Mouse (Mus musculus) CH12.LX (cell line): Measurements from ENCODE around the gene St5. TPM values are rescaled to one million over a fixed set of nuclear protein-coding genes. Genes with fewer than 3 reads are reported as not detected.

ENCODE experiments used
- DNase-seq: peaks from one replicate; pipeline ENCODE4 v3.0.0-alpha.2; 2013; ENCODE audit errors: extremely low read depth
- H3K27ac ChIP-seq: 2 replicates; pipeline ENCODE4 v1.5.1; 2012; ENCODE audit warnings: low read depth, mild to moderate bottlenecking, control low read depth, moderate library complexity; ENCODE audit not compliant: insufficient read depth
- H3K27me3 ChIP-seq: replicated peaks from 2 replicates; pipeline ENCODE3; 2012; ENCODE audit warnings: inconsistent platforms
- H3K36me3 ChIP-seq, 2 experiments: replicated peaks in 1 of 2; 2 replicates each; pipeline versions ENCODE3 to v1.6.1; 2012; ENCODE audit warnings: inconsistent platforms in 1 of 2, low read length in 1 of 2, mild to moderate bottlenecking in 1 of 2, mixed read lengths in 1 of 2, moderate library complexity in 1 of 2; ENCODE audit not compliant: control insufficient read depth in 1 of 2, insufficient read depth in 1 of 2
- H3K4me1 ChIP-seq, 2 experiments: 2 replicates each; pipeline ENCODE4 v1.6.1; 2012; ENCODE audit warnings: inconsistent platforms in 1 of 2, moderate library complexity in 1 of 2; ENCODE audit not compliant: insufficient read depth in 2 of 2, control insufficient read depth in 1 of 2
- H3K4me2 ChIP-seq: 2 replicates; pipeline ENCODE4 v1.6.1; 2012; ENCODE audit warnings: low read depth, mild to moderate bottlenecking, control low read depth; ENCODE audit not compliant: poor library complexity, insufficient read depth, severe bottlenecking
- H3K4me3 ChIP-seq, 3 experiments: fragments of 150-350 bp in 1 of 3; sonication (generic) in 1 of 3; replicated peaks in 1 of 3; 2 replicates each; pipeline versions ENCODE3 to v1.5.1; 2011 to 2012; ENCODE audit warnings: low read depth in 2 of 3, low read length in 2 of 3, mild to moderate bottlenecking in 2 of 3, moderate library complexity in 2 of 3, control low read depth in 1 of 3, improper control_type of control experiment in 1 of 3, inconsistent platforms in 1 of 3, mixed read lengths in 1 of 3; ENCODE audit not compliant: poor library complexity in 1 of 3
- H3K79me2 ChIP-seq: replicated peaks from 2 replicates; pipeline ENCODE4 v1.6.1; 2012; ENCODE audit warnings: mild to moderate bottlenecking, moderate library complexity; ENCODE audit not compliant: control insufficient read depth, poor library complexity, insufficient read depth, severe bottlenecking; ENCODE audit errors: extremely low read depth
- H3K9ac ChIP-seq: 2 replicates; pipeline ENCODE4 v1.6.1; 2012; ENCODE audit warnings: low read depth, mild to moderate bottlenecking, control low read depth, moderate library complexity; ENCODE audit not compliant: insufficient read depth
- H3K9me3 ChIP-seq: replicated peaks from 2 replicates; pipeline ENCODE3; 2012; ENCODE audit warnings: low read length, inconsistent platforms, mixed read lengths
- CHD1 ChIP-seq: IDR thresholded peaks from 2 replicates; pipeline ENCODE4 v1.6.1; 2012; ENCODE audit warnings: low read depth, low read length, improper control_type of control experiment, inconsistent platforms
- CHD2 ChIP-seq: IDR thresholded peaks from 2 replicates; pipeline ENCODE4 v1.6.1; 2011; ENCODE audit warnings: low read length, improper control_type of control experiment
- CTCF ChIP-seq, 2 experiments: IDR thresholded peaks in 1 of 2; conservative IDR thresholded peaks in 1 of 2; 2 replicates each; pipeline ENCODE4 v1.5.1; 2011 to 2012; ENCODE audit warnings: low read depth in 2 of 2, low read length in 2 of 2, improper control_type of control experiment in 1 of 2, inconsistent platforms in 1 of 2, mild to moderate bottlenecking in 1 of 2, moderate library complexity in 1 of 2
- E2F4 ChIP-seq: IDR thresholded peaks from 2 replicates; pipeline ENCODE4 v1.6.1; 2011; ENCODE audit warnings: low read depth, low read length, improper control_type of control experiment; ENCODE audit not compliant: insufficient replicate concordance
- EP300 ChIP-seq: IDR thresholded peaks from 2 replicates; pipeline ENCODE4 v1.6.1; 2011; ENCODE audit warnings: low read length, improper control_type of control experiment
- HCFC1 ChIP-seq: IDR thresholded peaks from 2 replicates; pipeline ENCODE4 v1.6.1; 2012; ENCODE audit warnings: low read depth, mild to moderate bottlenecking, inconsistent platforms, low read length, improper control_type of control experiment
- IRF4 ChIP-seq: IDR thresholded peaks from 2 replicates; pipeline ENCODE4 v1.6.1; 2014; ENCODE audit warnings: low read depth, mild to moderate bottlenecking, inconsistent platforms, low read length, improper control_type of control experiment
- JUND ChIP-seq: conservative IDR thresholded peaks from 2 replicates; pipeline ENCODE4 v1.6.1; 2011; ENCODE audit warnings: low read depth, low read length, improper control_type of control experiment
- MAX ChIP-seq: IDR thresholded peaks from 2 replicates; pipeline ENCODE4 v1.6.1; 2011; ENCODE audit warnings: low read length, improper control_type of control experiment
- MAZ ChIP-seq: IDR thresholded peaks from 2 replicates; pipeline ENCODE4 v1.6.1; 2012; ENCODE audit warnings: low read depth, mild to moderate bottlenecking, inconsistent platforms, low read length, improper control_type of control experiment, moderate library complexity
- MYC ChIP-seq: IDR thresholded peaks from 2 replicates; pipeline ENCODE4 v1.6.1; 2011; ENCODE audit warnings: low read depth, mild to moderate bottlenecking, improper control_type of control experiment, low read length
- RCOR1 ChIP-seq: conservative IDR thresholded peaks from 2 replicates; pipeline ENCODE4 v1.6.1; 2012; ENCODE audit warnings: low read depth, mild to moderate bottlenecking, inconsistent platforms, low read length, improper control_type of control experiment
- SMC3 ChIP-seq: IDR thresholded peaks from 2 replicates; pipeline ENCODE4 v1.6.1; 2011; ENCODE audit warnings: low read depth, low read length, improper control_type of control experiment
- UBTF ChIP-seq: IDR thresholded peaks from 2 replicates; pipeline ENCODE4 v1.6.1; 2012; ENCODE audit warnings: low read depth, mild to moderate bottlenecking, inconsistent platforms, low read length, improper control_type of control experiment, moderate library complexity
- USF2 ChIP-seq: conservative IDR thresholded peaks from 2 replicates; pipeline ENCODE4 v1.6.1; 2011; ENCODE audit warnings: low read depth, low read length, improper control_type of control experiment
- ZC3H11A ChIP-seq: IDR thresholded peaks from 2 replicates; pipeline ENCODE4 v1.6.1; 2012; ENCODE audit warnings: low read depth, mild to moderate bottlenecking, inconsistent platforms, low read length, improper control_type of control experiment
- ZKSCAN1 ChIP-seq: IDR thresholded peaks from 2 replicates; pipeline ENCODE4 v1.6.1; 2012; ENCODE audit warnings: low read depth, inconsistent platforms, low read length, improper control_type of control experiment, borderline replicate concordance
- ZMIZ1 ChIP-seq: IDR thresholded peaks from 2 replicates; pipeline ENCODE4 v1.6.1; 2012; ENCODE audit warnings: low read depth, mild to moderate bottlenecking, inconsistent platforms, low read length, improper control_type of control experiment
- ZNF384 ChIP-seq: IDR thresholded peaks from 2 replicates; pipeline ENCODE4 v1.6.1; 2012; ENCODE audit warnings: low read depth, low read length, improper control_type of control experiment, inconsistent platforms
- dilution Hi-C: fragments of 300-500 bp; cut with MboI; formaldehyde crosslinking; loops from 2 replicates; pipeline ENCODE4 v1.14.3; 2020; ENCODE audit warnings: low sequenced_read_pairs; ENCODE audit not compliant: extremely low pct_unique_long_range_greater_than_20kb, extremely low pct_ligation_motif_present
- in situ Hi-C: fragments of 300-500 bp; cut with MboI; formaldehyde crosslinking; loops from 3 replicates; pipeline ENCODE4 v1.14.3; 2019; ENCODE audit warnings: low sequenced_read_pairs, low pct_ligation_motif_present, low pct_unique_long_range_greater_than_20kb, mixed read lengths
- polyA plus RNA-seq: library from polyadenylated mRNA; unstranded; fragments of >175 nt; gene quantifications from 2 replicates; pipeline ENCODE4 v1.2.1, GENCODE M21; 2012; ENCODE audit warnings: low read depth; ENCODE audit not compliant: insufficient read length
- total RNA-seq, 2 experiments: library from RNA; depleted of rRNA; stranded (reverse); fragments of 300-350 nt in 1 of 2; fragments of >200 nt in 1 of 2; gene quantifications; 2 replicates each; pipeline ENCODE4 v1.2.3; 2012 to 2014

Gene St5
- total and polyA plus RNA-seq, 3 experiments = 1.3 to 3.4 (median 1.6) TPM

DNA sequence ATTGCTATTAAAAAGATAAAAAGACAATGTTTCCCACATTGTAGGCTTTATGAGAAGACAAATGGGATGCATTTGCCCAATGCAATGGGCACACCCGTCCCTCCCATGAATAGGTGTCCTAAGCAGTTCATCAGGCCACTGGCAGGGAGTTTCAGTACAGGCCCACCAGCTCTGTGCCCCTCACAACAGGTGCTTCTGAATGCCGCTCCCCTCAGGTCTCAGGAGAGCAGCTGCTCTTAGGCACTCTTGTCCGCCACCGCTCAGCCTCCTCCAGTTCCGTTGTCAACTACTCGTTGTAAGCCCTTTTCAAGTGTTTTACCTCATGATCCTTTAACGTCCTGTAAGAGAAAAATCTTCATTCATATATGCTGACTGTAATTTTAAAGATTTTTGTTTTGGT, 8.8 kb upstream of the St5 start:
- Histone ChIP-seq H3K27ac (no peak overlapping the region), H3K4me1 (peaks cover 2 to 30% of the 10 kb centered on the region in 2 experiments; a peak in 3 of 4 replicates), H3K9me3 (no peaks in the 10 kb centered on the region), H3K79me2 (no peaks in the 10 kb centered on the region), H3K36me3 (peaks cover 40 to 59% of the 10 kb centered on the region in 2 experiments), H3K4me2 (no peak overlapping the region), H3K27me3 (no peaks in the 10 kb centered on the region), H3K4me3 (no peak overlapping the region), H3K9ac (no peak overlapping the region)
- TF ChIP-seq MAZ (no peak), HCFC1 (no peak), CHD2 (no peak), IRF4 (no peak), UBTF (no peak), ZMIZ1 (no peak)
- no peak for DNase-seq
- in situ Hi-C loops (no loop called here), dilution Hi-C loops (no loop called here)

DNA sequence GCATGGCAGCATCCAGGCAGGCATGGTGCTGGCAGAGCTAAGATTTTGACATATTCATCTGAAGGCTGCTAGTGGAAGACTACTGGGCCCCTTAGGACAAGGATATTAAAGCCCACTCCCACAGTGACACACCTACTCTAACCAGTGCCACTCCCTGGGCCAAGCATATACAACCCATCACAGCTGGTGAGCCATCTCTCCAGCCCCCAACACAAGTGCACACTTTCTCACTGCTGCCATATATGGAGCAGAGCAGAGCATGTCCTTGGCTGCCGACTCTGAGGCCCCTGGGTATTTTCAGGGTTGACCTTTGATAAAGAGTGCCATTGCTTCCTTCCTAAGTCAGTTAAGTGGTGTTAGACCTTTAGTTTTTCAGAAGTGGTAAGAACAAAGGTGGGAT, 6.7 kb upstream of the St5 start:
- H3K9ac ChIP-seq = no peak overlapping the region
- DNase-seq = no peak
- H3K27ac ChIP-seq = no peak overlapping the region
- H3K9me3 ChIP-seq = no peaks in the 10 kb centered on the region
- H3K79me2 ChIP-seq = no peaks in the 10 kb centered on the region
- in situ Hi-C loops = no loop called here
- dilution Hi-C loops = no loop called here
- peaks cover 40 to 65% of the 10 kb centered on the region in 2 experiments for H3K36me3 ChIP-seq
- no peak for TF ChIP-seq IRF4
- TF ChIP-seq JUND = no peak
- TF ChIP-seq RCOR1 = no peak
- no peak for TF ChIP-seq SMC3
- no peak for TF ChIP-seq EP300
- no peak for TF ChIP-seq ZNF384
- TF ChIP-seq CHD1 = no peak
- no peak for TF ChIP-seq USF2
- TF ChIP-seq MYC = no peak
- TF ChIP-seq MAX = no peak
- no peak for TF ChIP-seq ZC3H11A
- no peak for TF ChIP-seq CTCF (conservative IDR thresholded peaks at IDR 0.05 in 1 of 2, IDR thresholded peaks at IDR 0.05 in 1 of 2; ENCODE audit: low read depth in 2 of 2, low read length in 2 of 2)
- no peak for TF ChIP-seq ZKSCAN1
- no peak for TF ChIP-seq CHD2
- TF ChIP-seq E2F4 = no peak
- H3K4me2 ChIP-seq = no peak overlapping the region
- H3K4me3 ChIP-seq = no peak overlapping the region
- peaks cover 2 to 50% of the 10 kb centered on the region in 2 experiments; a peak in 3 of 4 replicates for H3K4me1 ChIP-seq
- H3K27me3 ChIP-seq = no peaks in the 10 kb centered on the region
